Mouse (Mus musculus) myocyte (in vitro differentiated cells): Measurements from ENCODE around the gene Ckb.
A peak's percentile ranks its signal among the peaks of the same experiment; 100 is the strongest.

Experiments used
- E2F4 ChIP-seq: IDR thresholded peaks from one replicate; pipeline ENCODE4 v1.6.1; 2011; ENCODE audit warnings: mild to moderate bottlenecking, control low read depth, moderate library complexity; ENCODE audit not compliant: insufficient read depth
- MAX ChIP-seq: IDR thresholded peaks from one replicate; pipeline ENCODE4 v1.6.1; 2011; ENCODE audit warnings: low read depth, mild to moderate bottlenecking, control low read depth
- MYOD1 ChIP-seq, 3 experiments: IDR thresholded peaks; one replicate each; pipeline ENCODE4 v1.6.1; 2011; ENCODE audit warnings: control low read depth in 2 of 3, low read depth in 2 of 3, mild to moderate bottlenecking in 2 of 3, moderate library complexity in 1 of 3; ENCODE audit not compliant: insufficient read length in 2 of 3, control insufficient read depth in 1 of 3
- MYOG ChIP-seq, 3 experiments: IDR thresholded peaks; one replicate each; pipeline ENCODE4 v1.6.1; 2011; ENCODE audit warnings: control low read depth in 2 of 3, low read depth in 2 of 3, mild to moderate bottlenecking in 2 of 3; ENCODE audit not compliant: insufficient read length in 2 of 3, control insufficient read depth in 1 of 3, insufficient read depth in 1 of 3
- POLR2A ChIP-seq: IDR thresholded peaks from one replicate; pipeline ENCODE4 v1.6.1; 2011; ENCODE audit warnings: low read depth, mild to moderate bottlenecking, control low read depth, moderate library complexity; ENCODE audit not compliant: insufficient read length
- POLR2AphosphoS2 ChIP-seq: IDR thresholded peaks from one replicate; pipeline ENCODE4 v1.6.1; 2011; ENCODE audit warnings: low read depth, control low read depth; ENCODE audit not compliant: insufficient read length
- REST ChIP-seq: IDR thresholded peaks from one replicate; pipeline ENCODE4 v1.6.1; 2011; ENCODE audit warnings: mild to moderate bottlenecking, control low read depth, moderate library complexity; ENCODE audit not compliant: insufficient read depth, insufficient read length
- SRF ChIP-seq: IDR thresholded peaks from one replicate; pipeline ENCODE4 v1.6.1; 2011; ENCODE audit warnings: low read depth; ENCODE audit not compliant: control insufficient read depth, insufficient read length
- TCF12 ChIP-seq: IDR thresholded peaks from one replicate; pipeline ENCODE4 v1.6.1; 2011; ENCODE audit warnings: mild to moderate bottlenecking, control low read depth; ENCODE audit not compliant: poor library complexity, insufficient read depth, severe bottlenecking
- TCF3 ChIP-seq: IDR thresholded peaks from one replicate; pipeline ENCODE4 v1.6.1; 2011; ENCODE audit warnings: low read depth, control low read depth; ENCODE audit not compliant: insufficient read length
- USF1 ChIP-seq: IDR thresholded peaks from one replicate; pipeline ENCODE4 v1.6.1; 2011; ENCODE audit warnings: low read depth, mild to moderate bottlenecking, control low read depth, moderate library complexity

GRCm38 (mm10) chr12:111704609-111705008 lies 32.5 kb upstream of the Ckb start:
- TF ChIP-seq MAX = no peak
- TF ChIP-seq POLR2A = peak; percentile 93
- TF ChIP-seq MYOD1 (IDR thresholded peaks at IDR 0.05; ENCODE audit: control insufficient read depth in 1 of 3, insufficient read length in 2 of 3, low read depth in 2 of 3) = peak; percentile 7 to 95 (median 79)
- TF ChIP-seq MYOG (IDR thresholded peaks at IDR 0.05; ENCODE audit: control insufficient read depth in 1 of 3, insufficient read depth in 1 of 3, insufficient read length in 2 of 3, low read depth in 2 of 3) = peak; percentile 69 to 98 (median 87)
- no peak for TF ChIP-seq USF1
- TF ChIP-seq POLR2AphosphoS2 = peak; percentile 36
- peak; percentile 35 for TF ChIP-seq TCF12
- TF ChIP-seq E2F4 = no peak
- TF ChIP-seq SRF = no peak
- no peak for TF ChIP-seq REST
- TF ChIP-seq TCF3 = peak; percentile 44
